Mouse (Mus musculus) Patski (cell line): ENCODE results near the gene Otc. TPM values are rescaled to one million over a fixed set of nuclear protein-coding genes. Genes with fewer than 3 reads are reported as not detected.

ENCODE experiments used
- ATAC-seq: fragments of 100-300 bp; one replicate; pipeline ENCODE4 v1.8.0; 2021
- CTCF ChIA-PET: fragments of 350-600 bp; sonication (Branson Sonifier 250); formaldehyde crosslinking; loops from one replicate; lab custom pipeline; 2022; ENCODE audit warnings: inconsistent platforms; lab: Charles Lee
- POLR2A ChIA-PET: fragments of 350-600 bp; sonication (Branson Sonifier 250); formaldehyde crosslinking; loops from one replicate; lab custom pipeline; 2022; ENCODE audit warnings: antibody characterized with exemption, inconsistent platforms; lab: Charles Lee
- DNase-seq: peaks from one replicate; pipeline ENCODE4 v3.0.0-alpha.2; 2011; ENCODE audit warnings: low read depth, low spot score
- H3K27me3 ChIP-seq: fragments of 371-371 bp; one replicate; pipeline ENCODE4 v1.5.1; 2021
- CTCF ChIP-seq: fragments of 100-300 bp; IDR thresholded peaks from one replicate; pipeline ENCODE4 v1.5.1; 2021
- in situ Hi-C: fragments of 300-500 bp; cut with MboI; formaldehyde crosslinking; loops from 3 replicates; pipeline ENCODE4 v1.11.1; 2018; ENCODE audit warnings: low pct_unique_long_range_greater_than_20kb, mixed read lengths
- polyA plus RNA-seq: library from polyadenylated mRNA; unstranded; gene quantifications from one replicate; pipeline ENCODE4 v1.2.3, GENCODE M21; 2021

The Otc gene
- not detected for polyA plus RNA-seq

DNA sequence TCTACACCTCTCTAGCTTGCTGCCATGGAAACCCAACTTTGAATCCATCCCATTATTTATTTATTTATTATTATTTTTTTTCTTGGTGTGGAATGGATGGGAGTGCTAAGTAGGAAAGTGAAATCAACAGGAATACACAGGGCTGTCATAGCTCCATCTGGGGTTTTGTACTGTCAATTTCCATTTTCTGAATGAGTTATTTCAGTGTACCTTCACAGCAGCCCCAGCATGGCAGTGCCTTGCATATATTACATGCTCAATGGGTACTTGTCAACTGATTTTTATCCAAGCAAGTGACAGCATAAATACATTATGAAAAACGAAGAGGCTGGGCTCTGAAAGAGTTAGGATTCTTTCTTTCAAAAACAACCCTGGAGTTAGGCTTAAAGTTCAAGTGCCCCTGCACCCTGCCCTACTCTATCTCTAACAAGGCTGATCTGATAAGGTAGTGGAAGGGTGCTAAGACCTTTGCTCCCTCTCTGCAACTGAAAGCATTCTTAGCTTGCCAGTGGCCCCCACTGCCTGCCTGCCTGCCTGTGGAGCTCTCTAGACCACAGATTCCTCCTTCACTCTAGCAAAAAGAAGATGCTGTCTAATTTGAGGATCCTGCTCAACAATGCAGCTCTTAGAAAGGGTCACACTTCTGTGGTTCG is at the start of gene Otc:
Gene Otc (plus strand): TSS at position 454 of the 653 bp plus-strand sequence.
- H3K27me3 ChIP-seq, result peaks cover 24% of the 10 kb centered on the region
- TF ChIP-seq CTCF, result no peak
- ChIA-PET POLR2A (no interaction called here), CTCF (no interaction called here)
- ATAC-seq (no peak), DNase-seq (no peak)
- in situ Hi-C loops, result no loop called here

DNA sequence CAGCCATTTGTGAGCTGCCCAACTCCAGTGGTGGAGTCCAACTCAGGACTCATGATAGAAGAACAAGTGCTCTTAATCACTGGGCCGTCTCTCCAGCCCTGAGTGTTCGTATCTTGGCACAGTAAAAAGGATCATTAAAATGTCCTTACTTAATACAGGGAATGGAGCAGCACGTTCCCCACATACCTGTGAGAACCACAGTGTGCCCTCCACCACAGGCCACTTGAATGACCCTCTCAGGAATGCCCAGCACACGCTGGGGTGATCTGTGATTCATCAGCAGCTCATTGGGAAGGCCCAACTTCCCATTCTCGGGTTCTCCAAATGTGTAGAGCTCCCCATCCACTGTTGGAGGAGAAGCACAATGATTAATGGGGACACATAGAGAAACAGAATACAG is 46.2 kb upstream of the Otc start:
- in situ Hi-C loops, result loop anchor here (25.0 kb wide), 1 partner anchor 544 kb away; the partner anchor contains the start of gene Dynlt3
- POLR2A ChIA-PET, result no interaction called here
- peak; percentile 27 for DNase-seq
- CTCF ChIA-PET, result no interaction called here
- ATAC-seq, result peak; percentile 96
- H3K27me3 ChIP-seq, result peaks cover 14% of the 10 kb centered on the region
- no peak for TF ChIP-seq CTCF

DNA sequence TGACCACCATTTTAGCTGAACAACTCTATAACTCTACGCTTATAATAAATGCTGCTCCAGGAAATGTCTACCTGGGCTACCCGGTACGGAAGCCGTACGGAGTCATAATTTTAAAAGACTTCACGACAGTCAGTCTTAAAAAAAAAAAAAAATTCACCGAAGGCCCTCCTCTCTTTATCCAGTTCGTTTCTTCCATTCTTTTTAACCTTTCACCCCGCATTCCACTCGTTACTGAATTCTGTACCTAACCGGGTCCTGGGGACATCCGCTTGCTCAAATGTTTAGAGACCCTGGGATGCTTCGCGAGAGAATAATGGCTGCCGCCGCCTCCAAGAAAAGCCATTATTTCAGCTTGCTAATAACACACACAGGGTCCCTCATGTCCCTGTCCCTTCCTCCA is 36.1 kb upstream of the Otc start:
- TF ChIP-seq CTCF, result no peak
- ChIA-PET POLR2A (no interaction called here), CTCF (interaction anchor here (1.2 kb wide), 1 partner anchor 14 kb away, joined by 3 read pairs; no protein-coding TSS in a partner anchor)
- no peak for DNase-seq
- peak; percentile 37 for ATAC-seq
- peaks cover 39% of the 10 kb centered on the region for H3K27me3 ChIP-seq
- in situ Hi-C loops, result loop anchor here (25.0 kb wide), 1 partner anchor 554 kb away; the partner anchor contains the start of gene Dynlt3

DNA sequence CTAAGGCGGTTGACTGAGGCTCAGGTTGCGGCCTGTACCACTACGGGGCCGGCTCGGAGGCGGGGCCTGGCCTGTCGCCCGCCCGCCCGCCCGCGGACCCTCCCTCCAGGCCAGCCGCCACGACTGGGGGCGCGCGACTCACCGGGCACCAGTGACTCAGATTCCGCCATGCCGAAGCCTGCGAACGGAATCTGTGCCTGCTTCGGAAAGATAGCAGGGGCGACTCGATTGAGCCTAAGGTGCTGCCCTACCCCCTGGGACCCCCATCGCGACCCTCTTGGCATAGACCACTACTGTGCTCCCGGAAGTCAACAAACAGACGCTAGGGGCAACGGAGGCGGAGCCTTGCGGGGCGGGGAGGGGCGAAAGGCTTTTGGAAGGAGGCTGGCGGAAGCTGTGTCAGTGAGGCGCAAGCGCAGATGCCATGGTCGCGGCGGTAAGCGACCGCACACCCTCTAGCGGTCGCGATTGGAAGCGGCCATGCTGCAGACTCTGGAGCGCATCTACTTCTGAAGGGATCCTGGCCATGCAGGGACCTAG is 35.6 kb upstream of the Otc start, which contains the start of gene Rpgr:
Gene Rpgr (minus strand): TSS at position 511 of the 540 bp plus-strand sequence.
- no peak for DNase-seq
- peaks cover 37% of the 10 kb centered on the region for H3K27me3 ChIP-seq
- in situ Hi-C loops, result loop anchor here (25.0 kb wide), 1 partner anchor 554 kb away; the partner anchor contains the start of gene Dynlt3
- ATAC-seq, result peak; percentile 95
- TF ChIP-seq CTCF, result peak; percentile 78
- CTCF ChIA-PET, result no interaction called here
- POLR2A ChIA-PET, result no interaction called here

DNA sequence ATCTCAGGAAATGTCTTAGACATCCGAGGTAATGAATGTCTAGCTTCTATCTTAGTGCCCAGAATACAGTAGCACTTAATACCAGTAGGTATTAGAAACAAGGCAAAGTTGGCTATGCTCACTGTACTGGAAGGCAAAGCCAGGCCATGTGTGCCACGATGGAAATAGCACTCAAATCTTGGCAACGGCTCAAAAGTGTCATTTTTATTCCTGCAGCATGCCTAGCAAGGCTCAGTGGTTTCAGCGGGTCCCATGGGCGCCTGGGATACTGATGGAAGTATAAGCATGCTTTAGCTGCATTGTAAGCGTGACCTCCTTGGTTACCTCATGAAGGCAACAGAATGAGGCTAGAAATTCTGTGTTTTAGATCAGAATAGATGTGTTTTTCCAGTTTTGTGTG is 32.8 kb upstream of the Otc start:
- no peak for ATAC-seq
- TF ChIP-seq CTCF, result no peak
- ChIA-PET POLR2A (no interaction called here), CTCF (no interaction called here)
- in situ Hi-C loops, result loop anchor here (25.0 kb wide), 1 partner anchor 557 kb away; the partner anchor contains the start of gene Dynlt3
- no peak for DNase-seq
- peaks cover 50% of the 10 kb centered on the region for H3K27me3 ChIP-seq

DNA sequence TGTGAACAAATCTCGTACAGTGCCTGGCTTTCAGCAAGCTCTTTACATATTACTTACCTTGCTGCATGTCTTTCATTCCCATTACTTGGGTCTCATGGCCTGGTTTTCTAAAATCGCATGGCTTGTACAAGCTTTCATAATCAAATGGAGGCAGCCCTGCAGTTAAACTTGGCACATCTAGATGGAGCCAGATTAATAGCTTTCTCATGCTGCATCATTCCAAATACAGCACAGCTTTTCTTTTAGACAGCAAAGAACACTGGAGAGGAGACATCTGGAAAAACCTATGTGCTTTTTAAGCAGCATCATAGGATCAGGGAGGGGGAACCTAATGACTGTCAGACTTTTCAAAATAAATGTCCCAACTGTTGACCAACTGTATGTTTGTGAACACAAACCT is 19.1 kb upstream of the Otc start:
- POLR2A ChIA-PET, result no interaction called here

DNA sequence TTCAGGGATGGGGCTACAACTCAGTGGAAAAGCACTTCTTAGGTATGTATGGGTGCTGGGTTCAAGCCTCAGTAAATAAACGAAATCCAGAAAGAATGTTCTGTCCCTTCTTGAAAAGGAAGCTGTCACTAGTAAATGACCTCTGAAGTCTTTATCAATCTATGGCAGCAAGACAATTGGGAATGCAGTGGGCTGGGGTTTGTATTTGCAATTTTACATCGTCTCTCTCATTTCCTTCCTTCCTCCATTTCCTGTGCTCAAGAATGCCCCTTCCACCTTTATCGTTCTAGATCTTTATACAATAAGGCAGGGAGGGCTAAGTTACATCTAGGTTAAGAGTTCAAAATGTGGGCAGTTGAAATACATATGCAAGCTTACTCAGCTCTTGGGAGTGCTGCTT is 17.5 kb upstream of the Otc start:
- H3K27me3 ChIP-seq, result peaks cover 57% of the 10 kb centered on the region
- POLR2A ChIA-PET, result no interaction called here
- CTCF ChIA-PET, result no interaction called here
- ATAC-seq, result no peak
- in situ Hi-C loops, result no loop called here
- no peak for DNase-seq
- TF ChIP-seq CTCF, result no peak

More for the DNA sequence above, 19.1 kb upstream of the Otc start:
- ATAC-seq (no peak), DNase-seq (no peak)
- H3K27me3 ChIP-seq, result peaks cover 43% of the 10 kb centered on the region
- CTCF ChIA-PET, result no interaction called here
- TF ChIP-seq CTCF, result peak; percentile 34
- in situ Hi-C loops, result no loop called here

DNA sequence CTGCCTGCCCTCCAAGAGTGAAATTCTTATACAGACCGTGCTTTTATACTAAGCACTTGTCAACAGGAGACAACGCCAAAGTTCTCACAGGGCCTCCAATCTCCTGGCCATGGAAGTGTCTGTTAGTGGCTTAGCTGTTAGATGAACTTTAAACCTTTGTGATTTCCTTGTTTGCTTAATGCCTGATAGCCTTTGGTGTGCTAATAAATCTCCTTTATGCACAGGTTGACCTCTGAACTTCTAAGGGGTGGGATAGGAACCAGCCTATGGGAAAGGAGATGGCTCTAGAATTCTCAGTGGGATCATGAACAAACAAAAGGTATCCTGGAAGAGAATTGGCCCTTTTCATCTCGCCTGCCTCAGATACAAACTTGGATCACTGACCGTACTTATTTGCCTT is 12.6 kb upstream of the Otc start:
- DNase-seq (no peak), ATAC-seq (no peak)
- peaks cover 71% of the 10 kb centered on the region for H3K27me3 ChIP-seq
- in situ Hi-C loops, result no loop called here
- POLR2A ChIA-PET, result no interaction called here
- TF ChIP-seq CTCF, result no peak
- CTCF ChIA-PET, result no interaction called here

DNA sequence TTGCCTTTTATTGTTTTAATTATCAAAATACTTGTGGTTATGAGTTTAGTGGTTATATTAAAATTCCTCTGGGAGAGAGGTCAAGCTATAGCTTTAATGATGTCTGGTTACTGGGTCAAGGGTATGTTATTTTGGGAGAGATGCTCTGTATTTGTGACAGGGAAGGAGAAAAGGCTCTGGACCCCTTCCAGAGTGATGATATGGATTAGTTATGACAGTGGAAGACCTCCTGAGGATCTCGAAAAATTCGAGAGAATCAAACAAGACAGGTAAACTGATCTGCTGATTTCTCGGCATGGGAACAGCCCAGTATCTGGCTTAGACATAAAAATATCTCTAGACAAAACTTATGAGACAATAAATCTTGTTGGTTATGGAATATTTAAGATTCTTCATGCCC is 8.2 kb upstream of the Otc start:
- no peak for TF ChIP-seq CTCF
- in situ Hi-C loops, result no loop called here
- no peak for DNase-seq
- no peak for ATAC-seq
- H3K27me3 ChIP-seq, result peaks cover 59% of the 10 kb centered on the region
- CTCF ChIA-PET, result no interaction called here
- POLR2A ChIA-PET, result no interaction called here

DNA sequence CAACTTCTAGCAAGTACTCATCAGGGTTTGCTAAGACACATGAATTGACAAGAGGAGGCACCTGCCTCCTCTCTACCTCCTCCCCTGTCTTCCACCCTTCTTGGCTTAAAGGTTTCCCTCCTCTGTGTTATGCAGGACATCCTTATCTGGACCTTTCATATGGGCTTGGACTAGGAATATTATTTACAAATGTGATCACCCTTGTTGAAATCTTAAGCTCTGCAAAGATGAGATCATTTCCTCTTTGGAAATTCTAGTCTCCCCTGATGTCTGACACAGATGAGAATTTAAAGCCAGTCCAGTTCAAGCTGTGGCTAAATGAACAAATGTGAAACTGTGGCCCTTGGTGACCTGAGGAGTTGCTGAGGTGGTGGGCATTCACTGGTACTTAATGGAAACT is 748 bp upstream of the Otc start:
- POLR2A ChIA-PET, result no interaction called here
- TF ChIP-seq CTCF, result no peak
- ATAC-seq, result no peak
- CTCF ChIA-PET, result no interaction called here
- in situ Hi-C loops, result no loop called here
- H3K27me3 ChIP-seq, result peaks cover 20% of the 10 kb centered on the region
- DNase-seq, result no peak

DNA sequence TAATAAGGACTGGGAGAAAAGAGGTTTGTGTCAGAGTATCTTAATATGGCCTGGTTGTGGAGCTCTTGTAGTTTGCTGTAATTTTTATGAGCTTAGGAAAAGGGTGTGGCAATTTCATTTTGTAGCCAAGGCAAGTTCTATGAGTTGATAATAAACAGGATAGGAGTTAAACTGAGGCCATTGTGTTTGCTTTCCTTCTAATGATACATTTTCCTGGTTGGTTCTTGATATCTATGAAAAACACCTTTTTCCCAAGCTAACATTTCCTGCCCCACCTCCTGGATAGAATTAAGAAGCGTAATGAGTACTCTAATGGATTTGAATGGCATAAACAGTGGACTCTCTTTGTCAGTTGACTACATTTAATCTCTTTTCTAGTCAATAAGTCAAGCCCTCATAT is 5.7 kb downstream of the Otc start:
- H3K27me3 ChIP-seq, result peaks cover 31% of the 10 kb centered on the region
- ChIA-PET CTCF (interaction anchor here (1.5 kb wide), 1 partner anchor 8 kb away, joined by 3 read pairs; no protein-coding TSS in a partner anchor), POLR2A (no interaction called here)
- TF ChIP-seq CTCF, result no peak
- ATAC-seq (no peak), DNase-seq (no peak)
- in situ Hi-C loops, result no loop called here
